24 mouse cellular contexts compared by ENCODE assay signal in genomic region chr2:156747315-156747714, GRCm38 (mm10).
"Had no signal": no experiment of that assay in that cellular context is flagged by ENCODE, and none has a peak within 500 bp of the region (broad histone marks: within the 10 kb centered on the region; RNA-seq: fewer than 3 reads in every experiment).

No protein-coding gene starts in this region.

- H3K4me2 ChIP-seq: limb, embryonic 13.5 days; liver, embryonic 12.5 days; liver, embryonic 15.5 days; lung, embryonic 15.5 days; neural tube, embryonic 12.5 days; neural tube, embryonic 15.5 days had no signal

- H3K4me3 ChIP-seq: limb, embryonic 10.5 days; limb, embryonic 13.5 days; liver, embryonic 12.5 days; liver, embryonic 15.5 days; lung, embryonic 15.5 days; megakaryocyte, embryonic 14.5 days; midbrain, embryonic 10.5 days; neural tube, embryonic 12.5 days; neural tube, embryonic 15.5 days had no signal

- H3K27ac ChIP-seq: limb, embryonic 10.5 days; limb, embryonic 13.5 days; liver, embryonic 12.5 days; liver, embryonic 15.5 days; lung, embryonic 15.5 days; midbrain, embryonic 10.5 days; neural tube, embryonic 12.5 days; neural tube, embryonic 15.5 days; stomach, postnatal 0 days had no signal

- ATAC-seq: liver, embryonic 12.5 days had no signal

- H3K27me3 ChIP-seq: limb, embryonic 13.5 days; liver, embryonic 12.5 days; liver, embryonic 15.5 days; lung, embryonic 15.5 days; megakaryocyte, embryonic 14.5 days; neural tube, embryonic 12.5 days; neural tube, embryonic 15.5 days had no signal

- H3K9ac ChIP-seq: limb, embryonic 13.5 days; liver, embryonic 12.5 days; liver, embryonic 15.5 days; lung, embryonic 15.5 days; neural tube, embryonic 12.5 days; neural tube, embryonic 15.5 days had no signal

- H3K9me3 ChIP-seq: limb, embryonic 10.5 days; limb, embryonic 13.5 days; liver, embryonic 12.5 days; liver, embryonic 15.5 days; lung, embryonic 15.5 days; megakaryocyte, embryonic 14.5 days; midbrain, embryonic 10.5 days; neural tube, embryonic 12.5 days; neural tube, embryonic 15.5 days had no signal

- DNase-seq: kidney, adult 9 months; kidney, postnatal 14 days; kidney, postnatal 4 days; liver; lung, adult 18-20 months; lung, postnatal 10 days; lung, postnatal 36 days; midbrain, embryonic 14.5 days; right cerebral cortex, adult 18-20 months; right cerebral cortex, postnatal 14 days; right cerebral cortex, postnatal 4 days; thymus, adult 2 months; thymus, postnatal 14 days; thymus, postnatal 4 days had no signal
